Mouse (Mus musculus) adrenal gland, adult 8-10 months (tissue): Measurements from ENCODE around the gene Slc35f6. TPM values are rescaled to one million over a fixed set of nuclear protein-coding genes. Genes with fewer than 3 reads are reported as not detected.
A peak's percentile ranks its signal among the peaks of the same experiment; 100 is the strongest.
"Not testable (repeated sequence)": the region's sequence is repeated elsewhere in the genome, so short reads cannot be mapped to it uniquely, and the experiment has no call there.

Experiments used
- DNase-seq: peaks from one replicate; pipeline ENCODE4 v3.0.0; 2022
- total RNA-seq, 4 experiments: library from RNA; stranded (reverse); gene quantifications; 2 replicates each; pipeline ENCODE4 v1.2.4; 2022

The Slc35f6 gene
- total RNA-seq, 4 experiments from 2014 or later = 39.8 to 60.3 (median 49.4) TPM

GRCm38 (mm10) chr5:30659042-30659441 is 11.3 kb downstream of the Slc35f6 start:
- no peak for DNase-seq

- no peak for DNase-seq
Measured at GRCm38 (mm10) chr5:30660278-30660677, 12.5 kb downstream of the Slc35f6 start.

GRCm38 (mm10) chr5:30660813-30661212 is 13.1 kb downstream of the Slc35f6 start:
- no peak for DNase-seq

GRCm38 (mm10) chr5:30665360-30665759 is 17.6 kb downstream of the Slc35f6 start:
- DNase-seq = no peak

GRCm38 (mm10) chr5:30665968-30666367 is 18.2 kb downstream of the Slc35f6 start:
- DNase-seq = no peak

GRCm38 (mm10) chr5:30666391-30667195 is 18.9 kb downstream of the Slc35f6 start, which contains the start of gene Cenpa:
Gene Cenpa, plus strand, starts transcription at chr5:30666777.
- DNase-seq = peak; percentile 93

- DNase-seq = no peak
Measured at GRCm38 (mm10) chr5:30667215-30667614, 19.5 kb downstream of the Slc35f6 start.

- DNase-seq = no peak
Measured at GRCm38 (mm10) chr5:30667686-30668085, 20.0 kb downstream of the Slc35f6 start.

- no peak for DNase-seq
Measured at GRCm38 (mm10) chr5:30668637-30669495, 21.1 kb downstream of the Slc35f6 start.

GRCm38 (mm10) chr5:30669496-30669830 is 21.7 kb downstream of the Slc35f6 start:
- no peak for DNase-seq

- no peak for DNase-seq
Measured at GRCm38 (mm10) chr5:30670091-30670490, 22.4 kb downstream of the Slc35f6 start.

- no peak for DNase-seq
Measured at GRCm38 (mm10) chr5:30674001-30674400, 26.3 kb downstream of the Slc35f6 start.

- no peak for DNase-seq
Measured at GRCm38 (mm10) chr5:30676800-30677199, 29.1 kb downstream of the Slc35f6 start.

GRCm38 (mm10) chr5:30678069-30678468 is 30.3 kb downstream of the Slc35f6 start:
- DNase-seq = not testable (repeated sequence)

- no peak for DNase-seq
Measured at GRCm38 (mm10) chr5:30678722-30679296, 31.1 kb downstream of the Slc35f6 start.

- DNase-seq = no peak
Measured at GRCm38 (mm10) chr5:30679593-30679992, 31.9 kb downstream of the Slc35f6 start.

GRCm38 (mm10) chr5:30681970-30682369 is 34.2 kb downstream of the Slc35f6 start:
- no peak for DNase-seq

GRCm38 (mm10) chr5:30682967-30683600 is 35.4 kb downstream of the Slc35f6 start:
- DNase-seq = no peak

- DNase-seq = no peak
Measured at GRCm38 (mm10) chr5:30683993-30684392, 36.3 kb downstream of the Slc35f6 start.

- DNase-seq = no peak
Measured at GRCm38 (mm10) chr5:30686781-30687180, 39.0 kb downstream of the Slc35f6 start.

GRCm38 (mm10) chr5:30700361-30701000 is 52.7 kb downstream of the Slc35f6 start:
- no peak for DNase-seq

- not testable (repeated sequence) for DNase-seq
Measured at GRCm38 (mm10) chr5:30701373-30701772, 53.6 kb downstream of the Slc35f6 start.
